Mouse (Mus musculus) lung, postnatal 36 days (tissue): Measurements from ENCODE around the gene Map2k4.

Experiments
- DNase-seq: peaks from one replicate; pipeline ENCODE4 v3.0.0; 2022; ENCODE audit warnings: mixed read lengths

The Map2k4 gene

GRCm38 (mm10) chr11:65788154-65788553, at the start of gene Map2k4:
TSS of gene Map2k4 (minus strand) at chr11:65788297.
- DNase-seq = peak; percentile 94

- DNase-seq = peak; percentile 17
Measured at GRCm38 (mm10) chr11:65824556-65824955, 36.5 kb upstream of the Map2k4 start.

GRCm38 (mm10) chr11:65820877-65821276, 32.8 kb upstream of the Map2k4 start:
- DNase-seq = peak; percentile 76

GRCm38 (mm10) chr11:65820280-65820679, 32.2 kb upstream of the Map2k4 start:
- no peak for DNase-seq

- no peak for DNase-seq
Measured at GRCm38 (mm10) chr11:65818193-65818592, 30.1 kb upstream of the Map2k4 start.

- no peak for DNase-seq
Measured at GRCm38 (mm10) chr11:65816237-65816636, 28.1 kb upstream of the Map2k4 start.

GRCm38 (mm10) chr11:65814381-65814780, 26.3 kb upstream of the Map2k4 start:
- DNase-seq = no peak

- no peak for DNase-seq
Measured at GRCm38 (mm10) chr11:65812088-65812487, 24.0 kb upstream of the Map2k4 start.

GRCm38 (mm10) chr11:65807601-65808000, 19.5 kb upstream of the Map2k4 start:
- DNase-seq = no peak

GRCm38 (mm10) chr11:65806909-65807504, 18.9 kb upstream of the Map2k4 start, which contains the start of gene Zkscan6:
TSS of gene Zkscan6 (plus strand) at chr11:65807175.
- DNase-seq = peak; percentile 93

GRCm38 (mm10) chr11:65806321-65806904, 18.3 kb upstream of the Map2k4 start:
- DNase-seq = peak; percentile 85

GRCm38 (mm10) chr11:65801899-65802298, 13.8 kb upstream of the Map2k4 start:
- no peak for DNase-seq

- DNase-seq = no peak
Measured at GRCm38 (mm10) chr11:65795896-65796295, 7.8 kb upstream of the Map2k4 start.

- peak; percentile 6 for DNase-seq
Measured at GRCm38 (mm10) chr11:65794428-65795219, 6.5 kb upstream of the Map2k4 start.

- DNase-seq = no peak
Measured at GRCm38 (mm10) chr11:65787421-65788151, 511 bp downstream of the Map2k4 start.

GRCm38 (mm10) chr11:65786160-65786559, 1.9 kb downstream of the Map2k4 start:
- DNase-seq = no peak

GRCm38 (mm10) chr11:65781596-65781995, 6.5 kb downstream of the Map2k4 start:
- no peak for DNase-seq

GRCm38 (mm10) chr11:65779578-65779977, 8.5 kb downstream of the Map2k4 start:
- no peak for DNase-seq

- no peak for DNase-seq
Measured at GRCm38 (mm10) chr11:65779066-65779465, 9.0 kb downstream of the Map2k4 start.

GRCm38 (mm10) chr11:65777810-65778209, 10.3 kb downstream of the Map2k4 start:
- DNase-seq = no peak

GRCm38 (mm10) chr11:65776906-65777611, 11.0 kb downstream of the Map2k4 start:
- DNase-seq = no peak

- peak; percentile 56 for DNase-seq
Measured at GRCm38 (mm10) chr11:65773946-65774656, 14.0 kb downstream of the Map2k4 start.
